Mouse (Mus musculus) inflammation-experienced regulatory T-cells, adult 6 months (primary cell): ENCODE measurements around the gene Grtp1. TPM values are rescaled to one million over a fixed set of nuclear protein-coding genes. Genes with fewer than 3 reads are reported as not detected.

Source experiments
- ATAC-seq: one replicate; pipeline ENCODE4 v1.8.0; 2017
- polyA plus RNA-seq, 3 experiments: library from polyadenylated mRNA; unstranded; fragments of 100-300 nt; shearing (Covaris generic); gene quantifications; one replicate each; pipeline ENCODE4 v1.2.1; 2017

Gene Grtp1
- polyA plus RNA-seq, 3 experiments from 2014 or later = 0.48 to 6.3 (median 2.8) TPM

GRCm38 (mm10) chr8:13204371-13205140 is 4.1 kb upstream of the Grtp1 start:
- ATAC-seq = no peak

GRCm38 (mm10) chr8:13203472-13203871 is 3.1 kb upstream of the Grtp1 start:
- no peak for ATAC-seq

- ATAC-seq = no peak
Measured at GRCm38 (mm10) chr8:13202806-13203205, 2.4 kb upstream of the Grtp1 start.

GRCm38 (mm10) chr8:13202041-13202440 is 1.6 kb upstream of the Grtp1 start:
- no peak for ATAC-seq

- ATAC-seq = no peak
Measured at GRCm38 (mm10) chr8:13201013-13201334, 554 bp upstream of the Grtp1 start.

- no peak for ATAC-seq
Measured at GRCm38 (mm10) chr8:13199385-13200061, 897 bp downstream of the Grtp1 start.

GRCm38 (mm10) chr8:13197493-13197892 is 2.9 kb downstream of the Grtp1 start:
- no peak for ATAC-seq

- no peak for ATAC-seq
Measured at GRCm38 (mm10) chr8:13194818-13195217, 5.6 kb downstream of the Grtp1 start.

- no peak for ATAC-seq
Measured at GRCm38 (mm10) chr8:13190235-13190634, 10.2 kb downstream of the Grtp1 start.

- no peak for ATAC-seq
Measured at GRCm38 (mm10) chr8:13188857-13189256, 11.6 kb downstream of the Grtp1 start.

GRCm38 (mm10) chr8:13188052-13188555 is 12.3 kb downstream of the Grtp1 start:
- no peak for ATAC-seq

GRCm38 (mm10) chr8:13187638-13188037 is 12.8 kb downstream of the Grtp1 start:
- ATAC-seq = no peak

- no peak for ATAC-seq
Measured at GRCm38 (mm10) chr8:13187229-13187628, 13.2 kb downstream of the Grtp1 start.

- ATAC-seq = no peak
Measured at GRCm38 (mm10) chr8:13186819-13187218, 13.6 kb downstream of the Grtp1 start.

GRCm38 (mm10) chr8:13181691-13181976 is 18.8 kb downstream of the Grtp1 start:
- ATAC-seq = no peak

- no peak for ATAC-seq
Measured at GRCm38 (mm10) chr8:13180911-13181690, 19.3 kb downstream of the Grtp1 start.

- ATAC-seq = no peak
Measured at GRCm38 (mm10) chr8:13180408-13180807, 20.0 kb downstream of the Grtp1 start.

- ATAC-seq = no peak
Measured at GRCm38 (mm10) chr8:13179948-13180347, 20.5 kb downstream of the Grtp1 start.

- no peak for ATAC-seq
Measured at GRCm38 (mm10) chr8:13179482-13179881, 20.9 kb downstream of the Grtp1 start.

GRCm38 (mm10) chr8:13178137-13178536 is 22.3 kb downstream of the Grtp1 start:
- no peak for ATAC-seq

- no peak for ATAC-seq
Measured at GRCm38 (mm10) chr8:13177173-13177852, 23.1 kb downstream of the Grtp1 start.

- ATAC-seq = no peak
Measured at GRCm38 (mm10) chr8:13175650-13176049, 24.8 kb downstream of the Grtp1 start.

GRCm38 (mm10) chr8:13174811-13175210 is 25.6 kb downstream of the Grtp1 start:
- ATAC-seq = no peak
